Mouse (Mus musculus) ES-E14 (cell line): ENCODE data around the gene Umodl1. TPM values are rescaled to one million over a fixed set of nuclear protein-coding genes. Genes with fewer than 3 reads are reported as not detected.

Experiments used
- DNase-seq: peaks from one replicate; pipeline ENCODE4 v3.0.0-alpha.2; 2013; ENCODE audit warnings: low read depth, low spot score
- H3K27ac ChIP-seq: 2 replicates; pipeline ENCODE4 v1.5.1; 2012; ENCODE audit warnings: low read depth, mild to moderate bottlenecking, low read length, moderate library complexity, mixed read lengths; ENCODE audit not compliant: poor library complexity, insufficient read depth, severe bottlenecking
- H3K36me3 ChIP-seq: 2 replicates; pipeline ENCODE4 v1.6.1; 2012; ENCODE audit warnings: mild to moderate bottlenecking, low read length, moderate library complexity, mixed read lengths; ENCODE audit not compliant: control insufficient read depth, poor library complexity, insufficient read depth, severe bottlenecking
- H3K4me1 ChIP-seq, 2 experiments: fragments of 150-350 bp in 1 of 2; sonication (generic) in 1 of 2; 2 replicates each; pipeline ENCODE4 v1.6.1; 2012; ENCODE audit warnings: low read length in 2 of 2, mild to moderate bottlenecking in 1 of 2, mixed read lengths in 1 of 2; ENCODE audit not compliant: control insufficient read depth in 2 of 2, insufficient read depth in 2 of 2, poor library complexity in 1 of 2
- H3K4me3 ChIP-seq, 2 experiments: fragments of 150-350 bp in 1 of 2; sonication (generic) in 1 of 2; 2 replicates each; pipeline ENCODE4 v1.5.1; 2012; ENCODE audit warnings: low read length in 2 of 2, low read depth in 1 of 2, mild to moderate bottlenecking in 1 of 2, mixed read lengths in 1 of 2; ENCODE audit not compliant: insufficient read depth in 1 of 2, poor library complexity in 1 of 2, severe bottlenecking in 1 of 2
- H3K9ac ChIP-seq: 2 replicates; pipeline ENCODE4 v1.6.1; 2012; ENCODE audit warnings: low read depth, mild to moderate bottlenecking, low read length, mixed read lengths; ENCODE audit not compliant: poor library complexity, insufficient read depth, severe bottlenecking
- H3K9me3 ChIP-seq: fragments of 150-350 bp; sonication (generic); 2 replicates; pipeline ENCODE4 v1.6.1; 2012; ENCODE audit warnings: low read depth, mild to moderate bottlenecking, low read length; ENCODE audit not compliant: control insufficient read depth, insufficient read depth
- CHD2 ChIP-seq: IDR thresholded peaks from 2 replicates; pipeline ENCODE4 v1.6.1; 2014; ENCODE audit warnings: mild to moderate bottlenecking, low read depth, low read length, inconsistent platforms
- HCFC1 ChIP-seq: IDR thresholded peaks from 2 replicates; pipeline ENCODE4 v1.6.1; 2012; ENCODE audit warnings: low read length, inconsistent platforms, borderline replicate concordance; ENCODE audit not compliant: insufficient read depth
- MAFK ChIP-seq: IDR thresholded peaks from 2 replicates; pipeline ENCODE4 v1.6.1; 2014; ENCODE audit warnings: mild to moderate bottlenecking, low read depth, low read length, inconsistent platforms; ENCODE audit not compliant: insufficient read depth
- ZC3H11A ChIP-seq: IDR thresholded peaks from 2 replicates; pipeline ENCODE4 v1.6.1; 2012; ENCODE audit warnings: low read depth, mild to moderate bottlenecking, inconsistent platforms, low read length, borderline replicate concordance
- ZNF384 ChIP-seq: IDR thresholded peaks from 2 replicates; pipeline ENCODE4 v1.6.1; 2012; ENCODE audit warnings: low read depth, low read length, inconsistent platforms
- in situ Hi-C, 2 experiments: fragments of 600-800 bp; cut with MboI; formaldehyde crosslinking; loops; one replicate each; pipeline ENCODE4 v1.15.1; 2025; ENCODE audit warnings: low sequenced_read_pairs in 2 of 2, inconsistent platforms in 1 of 2; ENCODE audit not compliant: unreplicated experiment in 2 of 2
- total RNA-seq: library from RNA; depleted of rRNA; stranded (reverse); fragments of 300-350 nt; gene quantifications from 2 replicates; pipeline ENCODE4 v1.2.3, GENCODE M21; 2012

Gene Umodl1
- total RNA-seq, 1 experiment, result not detected

GRCm38 (mm10) chr17:31037331-31037730 lies 82.9 kb downstream of the Umodl1 start:
- Histone ChIP-seq H3K4me1 (peaks cover 5 to 18% of the 10 kb centered on the region in 2 experiments; a peak in 3 of 4 replicates), H3K27ac (no peak overlapping the region), H3K9ac (no peak overlapping the region), H3K4me3 (no peak overlapping the region), H3K9me3 (no peaks in the 10 kb centered on the region), H3K36me3 (no peaks in the 10 kb centered on the region)
- in situ Hi-C loops, result no loop called here
- DNase-seq, result no peak
- no peak for TF ChIP-seq CHD2

GRCm38 (mm10) chr17:31038381-31038780 lies 83.9 kb downstream of the Umodl1 start:
- Histone ChIP-seq H3K9me3 (no peaks in the 10 kb centered on the region), H3K36me3 (no peaks in the 10 kb centered on the region), H3K4me1 (peaks cover 5 to 15% of the 10 kb centered on the region in 2 experiments; a peak in 3 of 4 replicates), H3K4me3 (no peak overlapping the region), H3K9ac (no peak overlapping the region), H3K27ac (no peak overlapping the region)
- in situ Hi-C loops, result no loop called here
- TF ChIP-seq ZC3H11A (no peak), CHD2 (no peak), HCFC1 (no peak), MAFK (no peak), ZNF384 (no peak)
- DNase-seq, result no peak

- no peaks in the 10 kb centered on the region for H3K9me3 ChIP-seq
- DNase-seq, result no peak
- H3K4me1 ChIP-seq, result peaks cover 3 to 8% of the 10 kb centered on the region in 2 experiments; a peak in 2 of 4 replicates
- no peak for TF ChIP-seq ZC3H11A
- TF ChIP-seq CHD2, result no peak
- TF ChIP-seq ZNF384, result no peak
- no peak overlapping the region for H3K9ac ChIP-seq
- no peak overlapping the region for H3K27ac ChIP-seq
- H3K36me3 ChIP-seq, result no peaks in the 10 kb centered on the region
- no peak overlapping the region for H3K4me3 ChIP-seq
- in situ Hi-C loops, result no loop called here
Measured at GRCm38 (mm10) chr17:31039626-31040025, 85.2 kb downstream of the Umodl1 start.

GRCm38 (mm10) chr17:31040421-31040820 lies 86.0 kb downstream of the Umodl1 start:
- Histone ChIP-seq H3K27ac (no peak overlapping the region), H3K9me3 (no peaks in the 10 kb centered on the region), H3K36me3 (no peaks in the 10 kb centered on the region), H3K9ac (no peak overlapping the region), H3K4me3 (no peak overlapping the region), H3K4me1 (peaks cover 3 to 8% of the 10 kb centered on the region in 2 experiments; a peak in 2 of 4 replicates)
- TF ChIP-seq MAFK (no peak), ZC3H11A (no peak), CHD2 (no peak), ZNF384 (no peak), HCFC1 (no peak)
- no peak for DNase-seq
- in situ Hi-C loops, result no loop called here

GRCm38 (mm10) chr17:31042751-31043150 lies 88.3 kb downstream of the Umodl1 start:
- no peak for DNase-seq
- TF ChIP-seq ZNF384, result no peak
- TF ChIP-seq HCFC1, result no peak
- no peak for TF ChIP-seq MAFK
- TF ChIP-seq CHD2, result no peak
- no peak for TF ChIP-seq ZC3H11A
- Histone ChIP-seq H3K27ac (no peak overlapping the region), H3K9ac (no peak overlapping the region), H3K9me3 (no peaks in the 10 kb centered on the region), H3K4me3 (no peak overlapping the region), H3K4me1 (peaks cover 3 to 8% of the 10 kb centered on the region in 2 experiments; a peak in 2 of 4 replicates), H3K36me3 (no peaks in the 10 kb centered on the region)
- in situ Hi-C loops, result no loop called here
